ENCODE assay signal across 8 mouse cellular contexts in genomic region chr2:152739031-152739841, GRCm38 (mm10). TPM values are rescaled to one million over a fixed set of nuclear protein-coding genes. Genes with fewer than 3 reads are reported as not detected.
A peak's percentile ranks its signal among the peaks of the same experiment; 100 is the strongest.
DNase-seq lines count a peak whose midpoint lies in the region; ATAC-seq lines count a peak whose summit lies in the region.

No protein-coding gene starts in this region.

- H3K4me3 ChIP-seq in forebrain, embryonic 14.5 days (ENCODE audit: low read depth, low read length) = peak overlapping the region; percentile 29
- peak overlapping the region; percentile 92 for H3K4me3 ChIP-seq in limb, embryonic 11.5 days (ENCODE audit: low read depth, low read length)
- H3K4me3 ChIP-seq in midbrain, embryonic 10.5 days = peak overlapping the region; percentile 64

- H3K27ac ChIP-seq in forebrain, embryonic 14.5 days (ENCODE audit: low read depth, low read length) = peak overlapping the region; percentile 34; the same call in 1 of the 2 replicates
- H3K27ac ChIP-seq in limb, embryonic 11.5 days (replicated peaks; ENCODE audit: low read depth, low read length) = peak overlapping the region; percentile 91
- H3K27ac ChIP-seq in midbrain, embryonic 10.5 days (replicated peaks) = peak overlapping the region; percentile 90

- H3K4me2 ChIP-seq in forebrain, embryonic 14.5 days (ENCODE audit: low read length) = peak overlapping the region; percentile 92
- peak overlapping the region; percentile 54 for H3K4me2 ChIP-seq in limb, embryonic 11.5 days (ENCODE audit: low read depth, severe bottlenecking)

- peak; percentile 29 for DNase-seq in cerebellum, adult 11-12 months
- DNase-seq in cerebellum, adult 11 months = no peak
- DNase-seq in adrenal gland, postnatal 14 days = peak; percentile 85
- peak; percentile 64 for DNase-seq in forebrain, embryonic 14.5 days (ENCODE audit: low spot score)
- peak; percentile 87 for DNase-seq in heart, postnatal 4 days
- DNase-seq in limb, embryonic 11.5 days (ENCODE audit: low spot score) = peak; percentile 95
- peak; percentile 73 for DNase-seq in midbrain, embryonic 10.5 days (ENCODE audit: low spot score)
- DNase-seq in testis, postnatal 14 days (ENCODE audit: low spot score) = peak; percentile 74

- 0 out of 2 replicates have a peak, but pooled peaks have one; percentile 4 for ATAC-seq in forebrain, embryonic 14.5 days
- ATAC-seq in limb, embryonic 11.5 days (ENCODE audit: insufficient number of reproducible peaks, low FRiP score, low TSS enrichment, low read depth) = peak; percentile 80

- H3K9me3 ChIP-seq in forebrain, embryonic 14.5 days (replicated peaks; ENCODE audit: control insufficient read depth, low read length) = no peaks in the 10 kb centered on the region
- H3K9me3 ChIP-seq in limb, embryonic 11.5 days (ENCODE audit: control insufficient read depth, low read length) = no peaks in the 10 kb centered on the region
- H3K9me3 ChIP-seq in midbrain, embryonic 10.5 days (replicated peaks) = no peaks in the 10 kb centered on the region

- no peaks in the 10 kb centered on the region for H3K36me3 ChIP-seq in forebrain, embryonic 14.5 days (ENCODE audit: control insufficient read depth, insufficient read depth, low read length)
- H3K36me3 ChIP-seq in limb, embryonic 11.5 days (ENCODE audit: control insufficient read depth, insufficient read depth, low read length) = no peaks in the 10 kb centered on the region
- H3K36me3 ChIP-seq in midbrain, embryonic 10.5 days = 0 out of 2 replicates have a peak, but pooled peaks cover 4% of the 10 kb centered on the region

- H3K27me3 ChIP-seq in forebrain, embryonic 14.5 days (replicated peaks; ENCODE audit: control insufficient read depth, insufficient read depth, low read length) = peaks cover 11% of the 10 kb centered on the region
- no peaks in the 10 kb centered on the region for H3K27me3 ChIP-seq in limb, embryonic 11.5 days (ENCODE audit: control insufficient read depth, insufficient read depth, low read length)
- peaks cover 9% of the 10 kb centered on the region; the same call in 1 of the 2 replicates for H3K27me3 ChIP-seq in midbrain, embryonic 10.5 days (ENCODE audit: low read depth, poor library complexity, severe bottlenecking)

- peak overlapping the region; percentile 50 for H3K9ac ChIP-seq in forebrain, embryonic 14.5 days (ENCODE audit: low read length)
- peak overlapping the region; percentile 24; the same call in 1 of the 2 replicates for H3K9ac ChIP-seq in limb, embryonic 11.5 days (ENCODE audit: low read length)

- WGBS in forebrain, embryonic 14.5 days = 4% methylated on average over 25 of the region's 36 CpGs
- under 1% methylated on average over 29 of the region's 36 CpGs for WGBS in limb, embryonic 11.5 days
- WGBS in midbrain, embryonic 10.5 days = under 1% methylated on average over 36 of the region's 36 CpGs

- H3K4me1 ChIP-seq in forebrain, embryonic 14.5 days (ENCODE audit: control insufficient read depth, insufficient read depth, low read length) = peaks cover 36% of the 10 kb centered on the region
- H3K4me1 ChIP-seq in limb, embryonic 11.5 days (ENCODE audit: control insufficient read depth, insufficient read depth, low read length) = peaks cover 25% of the 10 kb centered on the region
- H3K4me1 ChIP-seq in midbrain, embryonic 10.5 days = peaks cover 82% of the 10 kb centered on the region

RNA-seq across cellular contexts. Expression of gene Id1, which starts 3.2 kb away (rescaled TPM):
- 136 and 138 TPM in 2 replicates for total RNA-seq in adrenal gland, postnatal 14 days (2021)
- polyA plus RNA-seq in forebrain, embryonic 14.5 days (2014; fragmentation: Nextera tagmentation; extraction: Ambion mirVana) = 29.2 and 32.8 TPM in 2 replicates
- total RNA-seq in heart, postnatal 4 days (2021) = 10 to 100 TPM; 71.8 to 76.6 TPM
- polyA plus RNA-seq in limb, embryonic 11.5 days (2014; fragmentation: Nextera tagmentation; extraction: Ambion mirVana) = 221 and 248 TPM in 2 replicates
- 70.2 and 86.2 TPM in 2 replicates for polyA plus RNA-seq in midbrain, embryonic 10.5 days (2016; fragmentation: Nextera tagmentation; extraction: Ambion mirVana)

RNA-seq across cellular contexts. Expression of gene Cox4i2, which starts 14.7 kb away (rescaled TPM):
- total RNA-seq in adrenal gland, postnatal 14 days (2021) = 6.3 and 7.7 TPM in 2 replicates
- 4.5 and 5.9 TPM in 2 replicates for polyA plus RNA-seq in forebrain, embryonic 14.5 days (2014; fragmentation: Nextera tagmentation; extraction: Ambion mirVana)
- total RNA-seq in heart, postnatal 4 days (2021) = 10 to 100 TPM; 13.7 to 15.1 TPM
- polyA plus RNA-seq in limb, embryonic 11.5 days (2014; fragmentation: Nextera tagmentation; extraction: Ambion mirVana) = 18.5 and 22.3 TPM in 2 replicates
- 4.2 and 4.6 TPM in 2 replicates for polyA plus RNA-seq in midbrain, embryonic 10.5 days (2016; fragmentation: Nextera tagmentation; extraction: Ambion mirVana)

RNA-seq across cellular contexts. Expression of gene Mcts2, which starts 52.4 kb away (rescaled TPM):
- 26.6 and 28.0 TPM in 2 replicates for total RNA-seq in adrenal gland, postnatal 14 days (2021)
- polyA plus RNA-seq in forebrain, embryonic 14.5 days (2014; fragmentation: Nextera tagmentation; extraction: Ambion mirVana) = 35.8 and 42.6 TPM in 2 replicates
- 10 to 100 TPM; 19.9 to 20.2 TPM for total RNA-seq in heart, postnatal 4 days (2021)
- polyA plus RNA-seq in limb, embryonic 11.5 days (2014; fragmentation: Nextera tagmentation; extraction: Ambion mirVana) = 37.1 and 38.5 TPM in 2 replicates
- 42.9 and 45.3 TPM in 2 replicates for polyA plus RNA-seq in midbrain, embryonic 10.5 days (2016; fragmentation: Nextera tagmentation; extraction: Ambion mirVana)

Comparison
In these comparisons a context has a peak if more than half of its experiments do, and no peak if none do; other contexts are left out.
1. H3K27ac ChIP-seq: peak in every context shown above with its lines; median percentile 91 in limb, embryonic 11.5 days; 90 in midbrain, embryonic 10.5 days; 34 in forebrain, embryonic 14.5 days.
2. H3K4me3 ChIP-seq: peak in every context shown above with its lines; median percentile 92 in limb, embryonic 11.5 days; 64 in midbrain, embryonic 10.5 days; 29 in forebrain, embryonic 14.5 days.